In genomic region chr12:100187756-100188430, GRCm38 (mm10) we compare ENCODE assay signal across 8 mouse cellular contexts. TPM values are rescaled to one million over a fixed set of nuclear protein-coding genes. Genes with fewer than 3 reads are reported as not detected.
DNase-seq lines count a peak whose midpoint lies in the region; ATAC-seq lines count a peak whose summit lies in the region.

No protein-coding gene starts in this region.

- H3K4me1 ChIP-seq in hindbrain, embryonic 13.5 days (replicated peaks), result peaks cover 15% of the 10 kb centered on the region
- peaks cover 6% of the 10 kb centered on the region; the same call in 1 of the 2 replicates for H3K4me1 ChIP-seq in neural tube, embryonic 12.5 days

- H3K4me2 ChIP-seq in hindbrain, embryonic 13.5 days, result peak overlapping the region; percentile 81
- peak overlapping the region; percentile 77 for H3K4me2 ChIP-seq in neural tube, embryonic 12.5 days (replicated peaks)

- H3K9ac ChIP-seq in hindbrain, embryonic 13.5 days, result peak overlapping the region; percentile 78
- H3K9ac ChIP-seq in neural tube, embryonic 12.5 days, result peak overlapping the region; percentile 58

- no peaks in the 10 kb centered on the region for H3K36me3 ChIP-seq in hindbrain, embryonic 13.5 days
- no peaks in the 10 kb centered on the region for H3K36me3 ChIP-seq in neural tube, embryonic 12.5 days

- WGBS in hindbrain, embryonic 13.5 days, result 2% methylated on average over 29 of the region's 29 CpGs
- WGBS in neural tube, embryonic 12.5 days, result 3% methylated on average over 29 of the region's 29 CpGs

- peak overlapping the region; percentile 99 for H3K27ac ChIP-seq in hindbrain, embryonic 13.5 days
- H3K27ac ChIP-seq in neural tube, embryonic 12.5 days, result peak overlapping the region; percentile 86

- DNase-seq in adrenal gland, adult 18-20 months (ENCODE audit: low spot score in 2 of 2), result peak; percentile 35 to 38
- no peak for DNase-seq in adrenal gland, postnatal 25 days
- DNase-seq in 3T3-L1 (ENCODE audit: low read depth, low spot score) (peak; percentile 48), liver (peak; percentile 34)
- DNase-seq in embryo, embryonic 10.5 days (ENCODE audit: low spot score), result peak; percentile 66
- no peak for DNase-seq in right cerebral cortex, postnatal 14 days

- H3K9me3 ChIP-seq in hindbrain, embryonic 13.5 days, result no peaks in the 10 kb centered on the region
- no peaks in the 10 kb centered on the region for H3K9me3 ChIP-seq in neural tube, embryonic 12.5 days

- no peaks in the 10 kb centered on the region for H3K27me3 ChIP-seq in hindbrain, embryonic 13.5 days
- H3K27me3 ChIP-seq in neural tube, embryonic 12.5 days (replicated peaks), result no peaks in the 10 kb centered on the region

- peak overlapping the region; percentile 55 for H3K4me3 ChIP-seq in hindbrain, embryonic 13.5 days
- peak overlapping the region; percentile 49 for H3K4me3 ChIP-seq in neural tube, embryonic 12.5 days

- 0 out of 2 replicates have a peak, but pooled peaks have one; percentile 1 for ATAC-seq in hindbrain, embryonic 13.5 days (ENCODE audit: low FRiP score)
- ATAC-seq in neural tube, embryonic 12.5 days (ENCODE audit: low FRiP score, low read depth), result peak; percentile 5; the same call in 1 of the 2 replicates

RNA-seq across cellular contexts. Expression of gene Calm1, which starts 11.3 kb away (rescaled TPM):
- 100 to 1,000 TPM; 397 to 428 TPM for total RNA-seq in adrenal gland, adult 18-20 months (2021)
- 302 and 339 TPM in 2 replicates for total RNA-seq in adrenal gland, postnatal 25 days (2021)
- 2,269 and 2,272 TPM in 2 replicates for polyA plus RNA-seq in hindbrain, embryonic 13.5 days (2015; fragmentation: Nextera tagmentation; extraction: Ambion mirVana)
- polyA plus RNA-seq in neural tube, embryonic 12.5 days (2016; fragmentation: Nextera tagmentation; extraction: Ambion mirVana), result 1,755 and 1,801 TPM in 2 replicates

RNA-seq across cellular contexts. Expression of gene Nrde2, which starts 28.4 kb away (rescaled TPM):
- 10 to 100 TPM in 1 of 2 experiments, 1 to 10 TPM in 1; 8.9 to 14.8 TPM for total RNA-seq in adrenal gland, adult 18-20 months (2021)
- 15.7 and 24.2 TPM in 2 replicates for total RNA-seq in adrenal gland, postnatal 25 days (2021)
- 14.4 and 14.9 TPM in 2 replicates for polyA plus RNA-seq in hindbrain, embryonic 13.5 days (2015; fragmentation: Nextera tagmentation; extraction: Ambion mirVana)
- 14.7 and 15.1 TPM in 2 replicates for polyA plus RNA-seq in neural tube, embryonic 12.5 days (2016; fragmentation: Nextera tagmentation; extraction: Ambion mirVana)

Comparison
In these comparisons a context has a peak if more than half of its experiments do, and no peak if none do; other contexts are left out.
1. DNase-seq: peak in adrenal gland, adult 18-20 months (2 of 2), 3T3-L1 (single experiment), embryo, embryonic 10.5 days (single experiment) and liver (single experiment); none in adrenal gland, postnatal 25 days (single experiment) and right cerebral cortex, postnatal 14 days (single experiment).